Mouse (Mus musculus) layer of hippocampus, adult 2 months (tissue): Measurements from ENCODE around the gene Hmgb2. TPM values are rescaled to one million over a fixed set of nuclear protein-coding genes. Genes with fewer than 3 reads are reported as not detected.
"Not testable (repeated sequence)": the region's sequence is repeated elsewhere in the genome, so short reads cannot be mapped to it uniquely, and the experiment has no call there.

ENCODE experiments used
- DNase-seq, 2 experiments: peaks; one replicate each; pipeline ENCODE4 v3.0.0; 2022; ENCODE audit warnings: low spot score in 2 of 2
- H3K27ac ChIP-seq: fragments of 200-600 bp; 2 replicates; pipeline ENCODE4 v1.8.1; 2022
- H3K4me3 ChIP-seq: fragments of 200-600 bp; 2 replicates; pipeline ENCODE4 v1.8.1; 2022; ENCODE audit warnings: mild to moderate bottlenecking
- CTCF ChIP-seq: fragments of 200-600 bp; conservative IDR thresholded peaks from 2 replicates; pipeline ENCODE4 v1.8.1; 2022; ENCODE audit warnings: antibody characterized with exemption, mild to moderate bottlenecking, moderate library complexity
- total RNA-seq, 2 experiments: library from RNA; stranded (reverse); gene quantifications; 2 replicates each; pipeline ENCODE4 v1.2.3; 2021

The Hmgb2 gene
- total RNA-seq, 2 experiments from 2014 or later = 7.4 to 8.5 TPM

DNA sequence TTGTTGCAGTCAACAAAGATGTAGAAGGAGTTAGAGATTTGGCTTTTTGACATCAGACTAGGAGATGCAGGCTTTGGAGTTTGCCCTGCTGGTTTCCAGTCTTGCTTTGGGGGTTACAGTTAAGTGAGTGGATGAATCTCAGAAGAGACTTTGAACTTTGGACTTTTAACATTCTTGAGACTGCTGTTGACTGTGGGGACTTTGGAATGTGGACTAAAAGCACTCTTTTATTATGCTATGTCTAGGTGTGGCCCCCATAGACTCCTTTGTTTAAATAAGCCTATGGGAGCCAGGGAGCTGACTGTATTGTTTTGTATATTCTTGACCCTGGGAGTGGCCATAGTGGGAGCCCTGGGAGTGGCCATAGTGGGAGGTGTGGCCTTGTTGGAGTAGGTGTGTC lies 21.8 kb upstream of the Hmgb2 start:
- H3K27ac ChIP-seq = no peak overlapping the region
- no peak for TF ChIP-seq CTCF
- DNase-seq = no peak
- H3K4me3 ChIP-seq = no peak overlapping the region

DNA sequence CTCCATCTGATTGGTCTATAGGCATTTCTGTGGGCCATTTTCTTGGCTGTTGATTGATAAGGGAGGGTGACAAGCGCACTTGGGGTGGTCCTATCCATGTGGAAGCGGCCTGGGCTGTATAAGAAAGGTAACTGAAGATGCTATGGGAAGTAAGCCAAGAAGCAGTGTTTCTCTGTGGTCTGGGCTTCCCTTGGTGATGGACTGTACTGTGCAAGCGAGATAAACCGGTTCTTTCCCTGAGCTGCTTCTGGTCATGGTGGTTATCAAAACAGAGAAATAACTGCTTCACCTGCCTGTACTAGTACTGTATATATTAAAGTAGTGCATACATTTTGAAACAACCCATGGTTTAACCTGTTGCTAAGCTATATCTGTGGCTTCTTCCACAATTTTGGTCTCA lies 19.8 kb upstream of the Hmgb2 start:
- H3K4me3 ChIP-seq = no peak overlapping the region
- no peak for TF ChIP-seq CTCF
- DNase-seq = no peak
- no peak overlapping the region for H3K27ac ChIP-seq

DNA sequence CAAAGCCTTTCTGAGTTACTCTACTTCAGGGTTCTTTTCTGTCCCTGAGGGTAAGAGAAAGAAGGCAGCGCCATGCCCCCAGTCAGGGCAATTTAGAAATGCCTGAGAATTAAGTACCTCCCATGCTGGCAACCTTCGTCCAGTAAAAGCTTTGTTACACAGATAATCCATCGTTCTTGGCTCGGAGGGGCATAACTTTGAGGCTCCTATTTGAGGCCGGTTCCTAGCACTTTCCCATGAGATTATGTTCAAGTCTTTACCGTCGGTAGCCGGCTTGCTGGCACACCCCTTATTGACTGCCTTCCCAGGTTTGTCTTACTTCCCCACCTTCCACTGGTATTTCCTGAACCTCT lies 13.2 kb upstream of the Hmgb2 start:
- Histone ChIP-seq H3K4me3 (peak overlapping the region; percentile 45), H3K27ac (no peak overlapping the region)
- no peak for DNase-seq
- TF ChIP-seq CTCF = no peak

DNA sequence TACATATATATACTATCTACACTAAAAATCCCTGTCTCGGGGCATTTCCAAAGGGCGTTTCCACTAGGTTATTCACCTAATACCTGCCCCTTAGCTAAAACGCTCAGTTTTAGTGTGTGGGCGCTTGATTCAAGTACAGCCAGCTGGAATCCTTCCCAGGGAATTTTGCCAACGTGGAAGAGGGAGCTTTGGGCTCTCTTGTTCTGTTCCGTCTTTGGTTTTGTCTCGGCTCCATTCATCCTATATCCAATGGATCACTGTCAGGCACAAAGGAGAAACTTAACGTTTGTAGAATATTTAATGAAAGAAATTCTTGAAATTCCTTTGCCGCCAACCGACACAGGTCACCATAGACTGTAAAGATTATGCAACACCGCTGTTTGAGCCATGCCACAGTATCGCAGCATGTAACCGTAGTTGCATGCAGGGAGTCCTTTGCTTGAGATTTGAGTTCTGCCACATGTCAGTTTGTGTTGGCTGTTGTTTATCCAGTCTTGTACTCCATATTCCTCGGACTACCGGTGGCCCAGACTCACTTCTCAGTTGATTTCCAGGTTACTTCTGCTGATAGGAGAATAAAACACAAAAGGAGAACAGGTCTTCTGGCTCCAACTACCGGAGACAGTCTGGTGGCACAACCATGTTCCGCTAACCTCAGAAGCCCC lies 12.7 kb upstream of the Hmgb2 start:
- H3K27ac ChIP-seq = no peak overlapping the region
- DNase-seq = peak in 1 of 2 experiments; percentile 49
- H3K4me3 ChIP-seq = peak overlapping the region; percentile 45
- TF ChIP-seq CTCF = no peak; the same call in none of the 2 replicates

DNA sequence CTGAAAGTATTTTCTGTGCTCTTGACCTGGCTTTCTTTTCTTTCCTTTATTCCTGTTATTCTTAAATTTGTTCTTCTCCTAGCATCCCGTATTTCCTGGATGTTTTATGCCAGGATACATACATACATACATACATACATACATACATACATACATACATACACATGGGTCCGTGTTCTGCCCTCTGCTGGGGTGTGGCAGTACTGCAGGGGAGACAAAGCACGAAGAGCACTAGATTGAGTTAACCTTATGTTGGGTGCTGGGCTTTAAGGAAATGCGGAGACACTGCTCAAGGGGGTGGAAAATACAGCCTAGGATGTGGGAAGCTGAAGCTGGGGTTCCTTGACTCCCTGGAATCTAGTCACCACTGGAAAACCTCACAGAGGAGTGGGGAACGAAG lies 8.1 kb upstream of the Hmgb2 start:
- Histone ChIP-seq H3K27ac (no peak overlapping the region), H3K4me3 (no peak overlapping the region)
- TF ChIP-seq CTCF = peak; percentile 81
- peak in 1 of 2 experiments; percentile 42 for DNase-seq

DNA sequence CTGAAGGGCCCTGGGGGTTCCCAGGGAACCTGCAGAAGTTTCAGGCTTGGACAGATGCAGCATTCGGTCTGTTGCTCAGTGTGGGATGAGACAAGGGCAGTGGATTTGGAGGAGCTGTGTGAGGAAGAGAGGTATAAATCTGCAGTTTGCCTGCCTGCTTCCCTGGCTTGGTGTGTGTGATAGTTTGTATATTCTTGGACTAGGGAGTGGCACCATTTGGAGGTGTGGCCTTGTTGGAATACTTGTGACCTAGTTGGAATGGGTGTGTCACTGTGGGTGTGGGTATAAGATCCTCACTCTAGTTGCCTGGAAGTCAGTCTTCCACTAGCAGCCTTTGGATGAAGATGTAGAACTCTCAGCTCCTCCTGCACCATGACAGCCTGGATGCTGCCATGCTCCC lies 6.2 kb upstream of the Hmgb2 start:
- DNase-seq, H3K4me3 ChIP-seq, H3K27ac ChIP-seq: not testable (repeated sequence)

DNA sequence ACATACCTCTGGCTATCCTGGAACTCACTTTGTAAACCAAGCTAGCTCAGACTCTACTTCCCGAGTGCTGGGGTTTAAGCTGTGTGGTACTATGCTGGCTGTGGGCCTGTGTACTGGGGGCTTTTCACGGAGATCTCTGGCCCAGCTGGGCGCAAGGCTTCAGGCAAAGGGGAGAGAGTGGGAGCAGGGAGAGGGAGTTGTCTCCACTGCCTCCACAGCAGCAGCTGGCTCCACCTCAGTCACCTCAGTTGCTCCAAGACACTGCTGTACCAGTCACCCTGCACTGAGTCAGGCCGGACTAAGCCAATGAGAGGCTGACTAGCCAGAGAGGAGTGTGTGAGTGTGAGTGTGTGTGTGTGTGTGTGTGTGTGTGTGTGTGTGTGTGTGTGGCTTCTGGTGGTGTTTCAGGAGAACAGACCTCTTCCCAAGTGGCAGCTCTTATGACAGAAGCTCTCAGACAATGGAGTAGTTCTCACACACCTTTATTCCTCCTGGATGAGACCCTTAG lies 4.1 kb upstream of the Hmgb2 start:
- H3K4me3 ChIP-seq = no peak overlapping the region
- no peak for DNase-seq
- TF ChIP-seq CTCF = no peak

DNA sequence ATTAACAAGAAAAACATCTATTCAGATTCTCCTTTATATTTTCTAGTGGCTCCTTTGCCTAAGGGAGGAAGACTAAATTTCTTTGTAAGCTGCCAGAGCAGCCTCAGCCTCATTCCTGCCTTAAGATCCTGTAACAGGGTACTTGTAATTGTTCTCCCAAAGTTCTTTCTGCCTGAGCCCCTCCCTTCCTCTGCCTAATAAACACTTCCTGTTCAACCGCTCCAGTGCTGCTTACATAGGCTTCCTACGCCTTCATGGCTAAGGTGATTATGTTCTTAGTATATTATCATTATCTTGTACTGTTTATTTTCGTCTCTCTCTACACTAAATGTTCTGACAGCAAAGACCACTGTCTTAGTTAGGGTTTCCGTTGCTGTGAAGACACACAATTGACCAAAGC lies 3.0 kb upstream of the Hmgb2 start:
- TF ChIP-seq CTCF = no peak
- H3K4me3 ChIP-seq = no peak overlapping the region
- DNase-seq = no peak
- no peak overlapping the region for H3K27ac ChIP-seq

More for the DNA sequence above, 4.1 kb upstream of the Hmgb2 start:
- no peak overlapping the region for H3K27ac ChIP-seq

DNA sequence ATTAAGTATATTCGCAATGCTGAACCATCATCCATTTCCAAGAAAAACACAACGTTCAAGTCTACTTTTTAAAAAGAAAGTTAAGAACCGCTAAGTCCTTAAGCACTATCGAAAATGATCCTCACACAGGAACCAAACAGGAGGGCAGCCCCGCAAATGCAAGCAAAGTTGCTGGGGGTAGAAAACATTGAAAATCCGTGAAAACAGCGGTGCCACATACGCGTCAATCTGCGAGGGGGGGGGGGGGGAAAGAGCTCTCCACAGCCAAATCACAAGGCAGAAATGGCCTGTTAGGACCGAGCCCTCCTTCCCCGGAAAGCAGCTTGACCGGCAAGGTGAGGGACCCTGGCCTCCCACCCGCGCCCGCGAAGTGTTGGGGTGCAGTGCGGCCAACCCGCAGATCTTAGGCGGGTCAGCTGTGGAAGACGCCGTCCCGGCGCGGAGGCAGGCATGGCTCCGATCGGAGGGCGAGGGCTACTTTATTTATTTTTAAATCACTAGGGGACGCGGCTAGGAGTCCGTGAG lies 854 bp upstream of the Hmgb2 start:
- DNase-seq = no peak
- TF ChIP-seq CTCF = no peak
- peak overlapping the region; percentile 74 for H3K4me3 ChIP-seq
- peak overlapping the region; percentile 40; the same call in 1 of the 2 replicates for H3K27ac ChIP-seq

DNA sequence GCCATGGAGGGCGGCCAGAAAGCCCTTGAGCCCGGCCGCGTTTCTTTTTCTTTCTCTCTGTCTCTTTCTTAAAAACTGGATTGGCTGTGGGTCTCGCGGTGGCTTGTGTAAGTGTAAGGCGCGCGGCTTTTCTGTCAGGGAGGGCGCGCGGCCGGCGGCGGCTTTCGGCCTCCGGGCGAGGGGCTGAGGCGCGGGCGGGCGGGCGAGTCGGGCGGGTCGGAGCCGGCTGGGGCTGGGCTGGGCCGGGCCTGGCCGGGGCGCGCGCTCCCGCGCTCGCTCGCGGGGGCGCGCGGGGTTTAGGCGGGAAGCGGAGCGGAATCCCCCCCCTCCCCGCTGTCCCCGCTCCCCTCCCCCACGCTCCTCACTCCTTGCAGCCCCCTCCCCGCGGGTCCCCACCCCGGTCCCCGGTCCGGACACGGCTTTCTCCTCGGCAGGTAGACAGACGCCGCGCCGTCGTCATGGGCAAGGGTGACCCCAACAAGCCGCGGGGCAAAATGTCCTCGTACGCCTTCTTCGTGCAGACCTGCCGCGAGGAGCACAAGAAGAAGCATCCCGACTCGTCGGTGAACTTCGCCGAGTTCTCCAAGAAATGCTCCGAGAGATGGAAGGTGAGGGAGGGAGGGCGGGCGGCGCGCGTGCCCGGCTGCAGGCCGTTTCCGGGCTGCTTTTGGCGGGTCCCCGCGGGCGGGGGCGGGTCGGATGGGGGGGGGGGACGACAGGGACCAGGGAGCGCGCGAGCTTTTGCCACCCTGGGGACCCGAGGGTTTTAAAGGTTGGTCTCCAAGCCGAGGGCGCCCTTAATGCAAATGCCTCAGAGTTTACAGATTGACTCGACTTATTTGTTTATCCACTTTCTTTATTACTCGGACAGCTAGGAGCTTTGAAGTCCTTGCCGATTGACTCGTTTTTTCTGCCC lies 692 bp downstream of the Hmgb2 start:
- TF ChIP-seq CTCF = no peak
- H3K4me3 ChIP-seq = peak overlapping the region; percentile 74
- peak overlapping the region; percentile 83 for H3K27ac ChIP-seq
- DNase-seq = no peak

DNA sequence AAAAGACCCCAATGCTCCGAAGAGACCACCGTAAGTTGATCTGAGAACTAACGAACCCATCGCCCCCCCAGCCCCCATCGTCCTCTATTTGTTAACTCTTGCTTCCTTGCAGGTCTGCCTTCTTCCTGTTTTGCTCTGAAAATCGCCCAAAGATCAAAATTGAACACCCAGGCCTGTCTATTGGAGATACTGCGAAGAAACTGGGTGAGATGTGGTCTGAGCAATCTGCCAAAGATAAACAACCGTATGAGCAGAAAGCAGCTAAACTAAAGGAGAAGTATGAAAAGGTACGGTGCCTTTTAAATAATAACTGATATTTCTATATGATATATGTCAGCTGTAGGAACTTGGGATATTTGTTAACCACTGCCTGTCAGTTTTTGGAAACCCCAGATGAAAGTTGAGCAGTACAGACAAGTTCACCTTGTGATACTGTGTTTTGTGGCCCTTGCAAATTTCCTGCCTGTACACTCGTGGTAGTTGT lies 1.5 kb downstream of the Hmgb2 start:
- H3K27ac ChIP-seq, DNase-seq: not testable (repeated sequence)
- H3K4me3 ChIP-seq = peak overlapping the region; percentile 74

DNA sequence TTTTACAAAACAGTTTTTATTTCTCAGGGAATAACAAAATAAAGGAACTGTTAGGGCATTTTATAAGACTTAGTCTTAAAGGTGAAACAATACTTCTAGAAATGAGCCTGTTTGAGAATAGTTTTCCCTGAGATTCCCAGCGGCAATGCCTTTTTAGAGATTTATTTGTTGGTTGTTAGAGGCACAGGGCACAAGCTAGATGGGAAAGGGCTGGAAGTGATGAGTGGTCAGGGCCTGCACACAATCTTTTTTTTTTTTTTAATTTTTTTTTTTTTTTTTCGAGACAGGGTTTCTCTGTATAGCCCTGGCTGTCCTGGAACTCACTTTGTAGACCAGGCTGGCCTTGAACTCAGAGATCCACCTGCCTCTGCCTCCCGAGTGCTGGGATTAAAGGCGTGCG lies 5.0 kb downstream of the Hmgb2 start:
- not testable (repeated sequence) for DNase-seq, H3K27ac ChIP-seq, H3K4me3 ChIP-seq

DNA sequence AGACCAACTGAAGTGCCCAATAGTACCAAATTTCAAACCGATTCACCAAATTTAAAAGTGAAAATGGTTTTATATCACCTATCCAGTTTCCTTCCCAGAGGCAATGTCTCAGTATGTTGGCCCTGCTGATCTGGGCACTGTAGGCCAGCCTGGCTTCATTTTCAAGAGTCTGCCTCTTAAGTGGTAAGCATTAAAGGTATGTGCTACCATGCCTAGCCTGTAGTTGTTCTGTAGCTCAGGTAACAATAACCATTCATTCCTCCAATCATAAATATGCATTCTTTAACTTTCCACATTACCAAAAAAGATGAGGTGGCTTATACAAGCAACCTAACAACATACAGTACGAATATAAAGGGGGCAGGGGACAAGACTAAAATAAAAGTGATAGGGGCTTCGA lies 6.0 kb downstream of the Hmgb2 start:
- no peak overlapping the region for H3K4me3 ChIP-seq
- TF ChIP-seq CTCF = no peak
- H3K27ac ChIP-seq = no peak overlapping the region
- no peak for DNase-seq
